Mouse (Mus musculus): Measurements from ENCODE around the gene Afap1.

GRCm38 (mm10) chr5:35890985-35891730 is 2.0 kb upstream of the Afap1 start:
- TF ChIP-seq E2F4 (IDR thresholded peaks at IDR 0.05; ENCODE audit: borderline replicate concordance, low read depth, low read length) (no peak), MAX (IDR thresholded peaks at IDR 0.05; ENCODE audit: low read length) (no peak), POLR2A (IDR thresholded peaks at IDR 0.05; ENCODE audit: control insufficient read depth in 1 of 2, insufficient read depth in 1 of 2, low read depth in 1 of 2, low read length in 2 of 2, poor library complexity in 1 of 2) (no peak), EP300 (IDR thresholded peaks at IDR 0.05; ENCODE audit: low read depth in 1 of 2, low read length in 2 of 2) (no peak), ZC3H11A (IDR thresholded peaks at IDR 0.05; ENCODE audit: low read depth, low read length) (no peak), MAFK (IDR thresholded peaks at IDR 0.05; ENCODE audit: borderline replicate concordance, low read depth, low read length) (no peak), CTCF (IDR thresholded peaks at IDR 0.05 in 2 of 3, conservative IDR thresholded peaks at IDR 0.05 in 1 of 3; ENCODE audit: control insufficient read depth in 1 of 3, insufficient read depth in 1 of 3, low read depth in 2 of 3, low read length in 3 of 3, poor library complexity in 1 of 3, severe bottlenecking in 1 of 3) (no peak), MXI1 (IDR thresholded peaks at IDR 0.05; ENCODE audit: low read depth, low read length) (no peak), KAT2A (conservative IDR thresholded peaks at IDR 0.05; ENCODE audit: low read depth, low read length) (no peak), ZNF384 (IDR thresholded peaks at IDR 0.05; ENCODE audit: low read depth, low read length) (no peak), RCOR1 (IDR thresholded peaks at IDR 0.05; ENCODE audit: low read depth, low read length) (no peak)
